Mouse (Mus musculus): Measurements from ENCODE around the gene Kars. TPM values are rescaled to one million over a fixed set of nuclear protein-coding genes. Genes with fewer than 3 reads are reported as not detected.

Gene Kars
- polyA plus RNA-seq, 1 experiment, result 199 TPM

GRCm38 (mm10) chr8:111954844-111955594 lies 56.1 kb downstream of the Kars start:
- Histone ChIP-seq H3ac (ENCODE audit: control insufficient read depth, insufficient read length) (no peak overlapping the region), H3K27me3 (ENCODE audit: control insufficient read depth, insufficient read depth, insufficient read length) (no peaks in the 10 kb centered on the region), H3K79me2 (ENCODE audit: control insufficient read depth, insufficient read depth) (no peaks in the 10 kb centered on the region), H3K4me2 (ENCODE audit: low read depth) (no peak overlapping the region), H3K4me3 (no peak overlapping the region), H3K36me3 (ENCODE audit: control insufficient read depth, insufficient read depth) (peaks cover 28% of the 10 kb centered on the region)
- no peak for TF ChIP-seq MYOD1 (IDR thresholded peaks at IDR 0.05; ENCODE audit: control insufficient read depth in 1 of 3, insufficient read length in 2 of 3, low read depth in 2 of 3)
- TF ChIP-seq SRF (IDR thresholded peaks at IDR 0.05; ENCODE audit: control insufficient read depth, insufficient read length, low read depth), result no peak
- no peak for TF ChIP-seq POLR2AphosphoS2 (IDR thresholded peaks at IDR 0.05; ENCODE audit: insufficient read length, low read depth)
- no peak for TF ChIP-seq E2F4 (IDR thresholded peaks at IDR 0.05; ENCODE audit: insufficient read depth)
- TF ChIP-seq TCF3 (IDR thresholded peaks at IDR 0.05; ENCODE audit: insufficient read length, low read depth), result no peak
- TF ChIP-seq MYOG (IDR thresholded peaks at IDR 0.05; ENCODE audit: control insufficient read depth in 1 of 3, insufficient read depth in 1 of 3, insufficient read length in 2 of 3, low read depth in 2 of 3), result no peak
- TF ChIP-seq MAX (IDR thresholded peaks at IDR 0.05; ENCODE audit: low read depth), result no peak

DNA sequence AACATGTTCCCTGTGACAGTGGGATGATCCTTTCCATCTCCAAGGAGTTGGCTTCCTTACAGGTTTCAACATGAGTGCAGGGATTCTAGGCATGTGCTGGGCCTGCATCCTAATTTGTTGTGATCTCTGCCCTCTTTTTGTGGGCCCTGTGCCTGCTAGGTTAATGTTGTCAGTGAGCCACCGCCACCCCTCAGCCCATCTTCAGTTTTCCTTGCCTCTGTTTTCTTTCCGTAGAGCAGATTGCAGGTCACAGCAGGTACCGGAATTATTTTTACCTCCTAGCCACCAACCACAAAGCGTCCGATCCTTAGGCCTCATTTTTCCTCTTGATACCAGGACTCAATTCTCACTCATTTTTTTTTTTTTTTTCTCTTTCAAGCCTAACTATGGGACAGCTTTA lies 59.2 kb downstream of the Kars start:
- Histone ChIP-seq H3K4me2 (ENCODE audit: low read depth) (no peak overlapping the region), H3ac (ENCODE audit: control insufficient read depth, insufficient read length) (no peak overlapping the region), H3K4me3 (no peak overlapping the region), H3K36me3 (ENCODE audit: control insufficient read depth, insufficient read depth) (peaks cover 29% of the 10 kb centered on the region), H3K27me3 (ENCODE audit: control insufficient read depth, insufficient read depth, insufficient read length) (no peaks in the 10 kb centered on the region), H3K79me2 (ENCODE audit: control insufficient read depth, insufficient read depth) (no peaks in the 10 kb centered on the region)
- TF ChIP-seq TCF12 (IDR thresholded peaks at IDR 0.05; ENCODE audit: insufficient read depth, poor library complexity, severe bottlenecking) (no peak), E2F4 (IDR thresholded peaks at IDR 0.05; ENCODE audit: insufficient read depth) (no peak)

GRCm38 (mm10) chr8:111951317-111951716 lies 59.8 kb downstream of the Kars start:
- Histone ChIP-seq H3K79me2 (ENCODE audit: control insufficient read depth, insufficient read depth) (no peaks in the 10 kb centered on the region), H3ac (ENCODE audit: control insufficient read depth, insufficient read length) (no peak overlapping the region), H3K36me3 (ENCODE audit: control insufficient read depth, insufficient read depth) (peaks cover 23% of the 10 kb centered on the region), H3K27me3 (ENCODE audit: control insufficient read depth, insufficient read depth, insufficient read length) (no peaks in the 10 kb centered on the region), H3K4me2 (ENCODE audit: low read depth) (no peak overlapping the region), H3K4me3 (no peak overlapping the region)
- TF ChIP-seq CEBPB (IDR thresholded peaks at IDR 0.05; ENCODE audit: insufficient read depth, poor library complexity, severe bottlenecking), result no peak
- no peak for TF ChIP-seq POLR2AphosphoS2 (IDR thresholded peaks at IDR 0.05; ENCODE audit: insufficient read length, low read depth)
- TF ChIP-seq TCF12 (IDR thresholded peaks at IDR 0.05; ENCODE audit: insufficient read depth, poor library complexity, severe bottlenecking), result no peak
- TF ChIP-seq POLR2A (IDR thresholded peaks at IDR 0.05; ENCODE audit: insufficient read length, low read depth), result no peak
- no peak for TF ChIP-seq TCF3 (IDR thresholded peaks at IDR 0.05; ENCODE audit: insufficient read length, low read depth)
- no peak for TF ChIP-seq REST (IDR thresholded peaks at IDR 0.05; ENCODE audit: insufficient read depth, insufficient read length)
- no peak for TF ChIP-seq E2F4 (IDR thresholded peaks at IDR 0.05; ENCODE audit: insufficient read depth)
- no peak for TF ChIP-seq MYOD1 (IDR thresholded peaks at IDR 0.05; ENCODE audit: control insufficient read depth in 1 of 3, insufficient read length in 2 of 3, low read depth in 2 of 3)
- no peak for TF ChIP-seq MAX (IDR thresholded peaks at IDR 0.05; ENCODE audit: low read depth)
- TF ChIP-seq MYOG (IDR thresholded peaks at IDR 0.05; ENCODE audit: control insufficient read depth in 1 of 3, insufficient read depth in 1 of 3, insufficient read length in 2 of 3, low read depth in 2 of 3), result no peak
- no peak for TF ChIP-seq SRF (IDR thresholded peaks at IDR 0.05; ENCODE audit: control insufficient read depth, insufficient read length, low read depth)
- TF ChIP-seq USF1 (IDR thresholded peaks at IDR 0.05; ENCODE audit: low read depth), result no peak

- Histone ChIP-seq H3K27me3 (ENCODE audit: control insufficient read depth, insufficient read depth, insufficient read length) (no peaks in the 10 kb centered on the region), H3K4me2 (ENCODE audit: low read depth) (no peak overlapping the region), H3K79me2 (ENCODE audit: control insufficient read depth, insufficient read depth) (no peaks in the 10 kb centered on the region), H3K4me3 (no peak overlapping the region), H3ac (ENCODE audit: control insufficient read depth, insufficient read length) (no peak overlapping the region), H3K36me3 (ENCODE audit: control insufficient read depth, insufficient read depth) (peaks cover 22% of the 10 kb centered on the region)
- no peak for TF ChIP-seq MAX (IDR thresholded peaks at IDR 0.05; ENCODE audit: low read depth)
Measured at GRCm38 (mm10) chr8:111950846-111951245, 60.3 kb downstream of the Kars start.

DNA sequence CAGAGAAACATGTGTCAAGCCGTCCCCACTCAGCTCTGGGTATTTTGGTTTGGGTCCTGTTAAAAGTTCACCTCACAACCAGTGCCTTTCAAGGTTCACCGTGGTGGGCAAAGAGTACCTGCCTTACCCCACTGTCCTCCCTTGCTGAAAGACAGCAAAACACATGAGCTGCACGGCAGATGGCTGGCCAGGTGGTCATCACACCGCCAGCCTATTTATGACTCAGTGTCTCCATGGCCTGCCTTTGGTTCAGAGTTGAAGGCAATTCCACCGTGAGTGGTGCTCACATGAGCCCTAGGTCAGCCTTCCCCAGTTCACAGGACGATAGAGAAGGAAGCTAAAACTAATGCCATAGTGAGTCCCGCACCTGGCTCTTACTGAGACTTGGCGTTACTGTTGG lies 63.2 kb downstream of the Kars start:
- peaks cover 24% of the 10 kb centered on the region for H3K36me3 ChIP-seq (ENCODE audit: control insufficient read depth, insufficient read depth)
- no peaks in the 10 kb centered on the region for H3K27me3 ChIP-seq (ENCODE audit: control insufficient read depth, insufficient read depth, insufficient read length)
- H3K79me2 ChIP-seq (ENCODE audit: control insufficient read depth, insufficient read depth), result no peaks in the 10 kb centered on the region
- H3ac ChIP-seq (ENCODE audit: control insufficient read depth, insufficient read length), result no peak overlapping the region
- H3K4me3 ChIP-seq, result no peak overlapping the region
- no peak overlapping the region for H3K4me2 ChIP-seq (ENCODE audit: low read depth)
- TF ChIP-seq MYOG (IDR thresholded peaks at IDR 0.05; ENCODE audit: control insufficient read depth in 1 of 3, insufficient read depth in 1 of 3, insufficient read length in 2 of 3, low read depth in 2 of 3) (no peak), SRF (IDR thresholded peaks at IDR 0.05; ENCODE audit: control insufficient read depth, insufficient read length, low read depth) (no peak), POLR2A (IDR thresholded peaks at IDR 0.05; ENCODE audit: insufficient read length, low read depth) (no peak), REST (IDR thresholded peaks at IDR 0.05; ENCODE audit: insufficient read depth, insufficient read length) (no peak), MYOD1 (IDR thresholded peaks at IDR 0.05; ENCODE audit: control insufficient read depth in 1 of 3, insufficient read length in 2 of 3, low read depth in 2 of 3) (no peak), CEBPB (IDR thresholded peaks at IDR 0.05; ENCODE audit: insufficient read depth, poor library complexity, severe bottlenecking) (no peak), TCF12 (IDR thresholded peaks at IDR 0.05; ENCODE audit: insufficient read depth, poor library complexity, severe bottlenecking) (no peak), MAX (IDR thresholded peaks at IDR 0.05; ENCODE audit: low read depth) (no peak), POLR2AphosphoS2 (IDR thresholded peaks at IDR 0.05; ENCODE audit: insufficient read length, low read depth) (no peak), TCF3 (IDR thresholded peaks at IDR 0.05; ENCODE audit: insufficient read length, low read depth) (no peak), USF1 (IDR thresholded peaks at IDR 0.05; ENCODE audit: low read depth) (no peak), E2F4 (IDR thresholded peaks at IDR 0.05; ENCODE audit: insufficient read depth) (no peak)
